Mouse (Mus musculus) ES-E14 (cell line): ENCODE results near the gene Sec14l4.

Experiments
- ZC3H11A ChIP-seq: IDR thresholded peaks from 2 replicates; pipeline ENCODE4 v1.6.1; 2012; ENCODE audit warnings: low read depth, mild to moderate bottlenecking, inconsistent platforms, low read length, borderline replicate concordance
- ZNF384 ChIP-seq: IDR thresholded peaks from 2 replicates; pipeline ENCODE4 v1.6.1; 2012; ENCODE audit warnings: low read depth, low read length, inconsistent platforms

DNA sequence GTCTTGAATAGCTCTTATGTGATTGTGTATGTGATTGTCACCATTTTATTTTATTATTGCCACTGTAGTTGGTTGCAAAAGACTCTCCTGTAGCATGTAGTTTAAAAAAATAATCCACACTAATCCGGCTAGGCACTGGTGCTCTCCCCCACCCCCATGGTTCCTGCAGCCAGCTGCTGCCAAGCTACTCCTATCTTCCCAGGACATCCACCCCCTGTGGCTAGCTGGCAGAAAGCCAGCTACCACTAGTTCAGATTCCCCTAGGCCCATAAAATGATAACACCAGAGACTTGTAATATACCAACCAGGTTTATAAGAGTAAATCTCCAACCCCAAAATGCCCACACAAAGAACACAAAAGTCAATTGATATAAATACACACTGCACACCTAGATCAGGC lies 55.0 kb downstream of the Sec14l4 start:
- TF ChIP-seq ZNF384 = no peak
- TF ChIP-seq ZC3H11A = no peak
